Mouse (Mus musculus) activated CD4-positive, CD25-positive, alpha-beta regulatory T cell, adult 4 months (primary cell): ENCODE results near the gene Spata2. TPM values are rescaled to one million over a fixed set of nuclear protein-coding genes. Genes with fewer than 3 reads are reported as not detected.

ENCODE experiments used
- ATAC-seq: one replicate; pipeline ENCODE4 v1.8.0; 2017
- polyA plus RNA-seq, 2 experiments: library from polyadenylated mRNA; unstranded; fragments of 100-300 nt; shearing (Covaris generic); gene quantifications; one replicate each; pipeline ENCODE4 v1.2.1; 2017

Spata2 gene
- polyA plus RNA-seq, 2 experiments from 2014 or later = 7.4 to 11.7 TPM

DNA sequence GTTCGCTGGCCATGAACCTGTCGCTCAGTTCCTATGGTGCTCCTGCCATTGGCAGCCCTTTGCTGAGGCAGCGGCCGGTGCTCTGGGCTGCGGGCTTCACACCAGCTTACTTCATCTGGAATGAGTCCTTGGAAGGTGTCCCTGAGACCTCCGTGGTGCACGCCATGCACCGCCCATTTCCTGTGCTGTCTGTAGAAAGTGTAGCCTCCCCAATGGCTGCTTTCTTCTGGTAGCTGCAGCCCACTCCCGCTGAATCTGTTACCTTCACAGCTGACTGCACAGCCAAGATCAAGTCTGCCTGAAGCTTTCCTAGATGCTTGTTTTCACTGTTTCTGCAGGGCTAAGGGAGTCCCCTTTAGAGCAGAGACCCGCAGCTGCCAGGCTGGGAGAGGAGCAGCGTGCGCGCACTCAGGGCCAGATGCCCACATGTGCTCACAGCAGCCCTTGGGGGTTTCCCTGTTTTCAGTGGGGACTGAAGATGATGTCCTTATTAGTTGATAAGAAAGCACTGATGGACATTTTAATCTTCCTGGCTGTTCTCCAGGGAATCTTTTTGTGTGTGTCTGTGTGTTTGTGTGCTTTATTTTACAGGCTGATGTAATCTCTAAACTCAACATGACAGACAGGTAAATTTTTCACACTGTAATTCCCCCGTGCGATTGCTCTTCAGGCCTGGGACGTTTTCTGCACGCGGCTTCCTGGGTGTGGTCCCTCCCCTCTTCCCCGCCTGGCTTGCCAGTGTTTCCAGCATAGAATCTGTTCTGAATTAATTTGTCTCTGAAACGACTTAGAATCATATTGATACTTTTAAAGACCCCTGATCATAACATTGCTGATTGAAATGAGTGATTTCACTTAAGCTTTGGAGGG, 46.5 kb downstream of the Spata2 start:
- peak; percentile 74 for ATAC-seq

DNA sequence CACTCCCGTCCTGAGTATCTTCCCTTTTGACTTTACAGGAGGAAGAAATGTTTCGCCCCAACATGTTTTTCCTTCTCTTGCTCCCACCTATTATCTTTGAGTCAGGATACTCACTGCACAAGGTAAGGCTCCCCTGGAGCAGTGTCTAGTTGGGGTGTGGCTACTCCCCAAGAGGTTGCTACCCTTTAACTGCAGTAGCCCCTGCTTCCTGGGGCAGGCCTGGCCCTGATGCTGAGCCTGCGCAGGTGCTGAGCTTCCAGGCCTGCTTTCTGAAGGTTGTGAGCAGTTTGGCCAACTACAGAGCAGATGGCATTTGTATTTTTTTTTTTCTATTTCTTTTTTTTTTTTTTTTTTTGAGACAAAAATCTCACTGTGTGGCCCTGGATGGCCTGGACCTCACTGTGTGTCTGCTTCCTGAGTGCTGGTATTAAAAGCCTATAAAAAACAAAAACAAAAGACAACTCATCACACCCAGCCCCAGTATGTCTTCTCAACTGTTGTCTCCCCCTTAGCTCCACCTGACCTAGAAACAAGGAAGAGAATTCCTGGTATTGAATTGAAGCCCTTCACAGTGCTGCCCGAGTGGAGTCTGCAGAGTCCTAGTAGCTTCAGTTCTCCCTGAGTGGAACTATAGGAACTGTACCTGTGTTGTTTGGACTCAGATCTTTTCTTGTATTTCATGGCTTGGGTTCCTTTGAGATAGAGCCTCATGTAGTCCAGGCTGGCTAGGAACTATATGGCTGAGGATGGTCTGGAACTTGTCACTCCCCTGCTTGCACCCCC, 49.1 kb downstream of the Spata2 start:
- ATAC-seq = no peak

DNA sequence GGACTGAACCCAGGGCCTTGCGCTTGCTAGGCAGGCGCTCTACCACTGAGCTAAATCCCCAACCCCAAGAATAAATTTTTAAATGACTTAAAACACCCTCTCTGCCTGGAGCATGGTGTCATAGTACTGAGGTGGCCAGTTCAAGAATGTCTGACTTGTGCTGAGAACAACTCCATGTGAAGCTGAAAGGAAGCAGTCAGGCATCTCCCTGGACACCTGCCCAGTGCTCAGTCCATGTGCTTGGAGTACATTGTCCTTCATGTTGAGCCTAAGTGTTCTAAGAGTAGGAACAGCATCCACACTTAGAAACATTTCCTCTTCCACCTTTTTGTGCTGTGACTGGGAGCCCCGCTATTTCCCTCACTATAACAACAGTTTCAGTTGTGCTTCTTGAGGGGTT, 53.3 kb downstream of the Spata2 start:
- no peak for ATAC-seq

DNA sequence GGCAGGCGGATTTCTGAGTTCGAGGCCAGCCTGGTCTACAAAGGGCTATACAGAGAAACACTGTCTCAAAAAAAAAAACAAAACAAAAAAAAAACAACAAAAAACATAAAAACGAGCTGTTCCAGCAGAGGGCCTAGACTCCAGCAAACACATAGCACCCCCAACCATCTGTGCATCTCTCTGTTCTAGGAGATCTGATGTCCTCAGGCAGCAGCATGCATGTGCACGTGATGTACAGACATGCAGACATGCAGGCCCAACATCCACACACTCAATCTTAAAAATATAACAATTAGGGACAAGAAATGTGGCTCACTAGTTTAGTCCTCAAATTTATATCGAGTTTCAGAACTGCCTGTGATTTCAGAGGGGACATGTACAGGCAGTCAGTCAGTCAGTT, 56.3 kb downstream of the Spata2 start:
- no peak for ATAC-seq

DNA sequence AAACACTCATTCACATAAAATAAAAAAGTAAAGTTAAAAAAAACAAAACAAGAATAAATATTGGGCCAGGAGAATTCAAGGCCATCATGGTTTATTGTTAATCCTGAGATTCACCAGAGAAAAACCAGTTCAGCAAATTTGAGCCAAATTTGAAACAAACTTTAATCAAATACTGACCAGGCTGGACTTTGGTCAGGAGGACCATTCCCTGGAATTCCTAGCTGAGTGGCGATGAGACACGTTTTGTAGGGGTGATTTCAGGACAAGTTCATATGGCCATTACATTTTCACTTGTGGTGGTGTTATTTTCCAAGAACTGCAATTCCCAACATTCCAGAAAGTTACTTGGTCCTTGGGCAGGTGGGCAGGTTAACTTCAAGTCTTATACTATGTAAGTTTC, 57.1 kb downstream of the Spata2 start:
- ATAC-seq = no peak

DNA sequence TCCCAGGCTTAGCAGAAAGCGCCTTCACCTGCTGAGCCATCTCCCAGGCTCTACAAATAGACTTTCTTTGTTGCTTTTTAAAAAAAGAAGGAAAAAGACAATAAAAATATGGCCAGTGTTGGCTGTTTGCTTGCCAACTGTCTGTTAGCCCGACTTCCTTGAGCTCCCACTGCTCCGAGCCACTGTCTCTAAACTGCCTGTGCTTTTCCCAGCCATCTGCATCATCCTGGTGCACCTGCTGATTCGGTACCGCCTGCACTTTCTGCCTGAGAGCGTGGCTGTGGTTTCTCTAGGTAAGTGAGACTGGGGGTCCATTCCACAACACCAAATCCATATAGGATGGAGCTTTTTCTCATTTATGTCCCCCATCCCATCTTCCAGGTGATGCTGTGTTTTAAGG, 58.1 kb downstream of the Spata2 start:
- no peak for ATAC-seq

DNA sequence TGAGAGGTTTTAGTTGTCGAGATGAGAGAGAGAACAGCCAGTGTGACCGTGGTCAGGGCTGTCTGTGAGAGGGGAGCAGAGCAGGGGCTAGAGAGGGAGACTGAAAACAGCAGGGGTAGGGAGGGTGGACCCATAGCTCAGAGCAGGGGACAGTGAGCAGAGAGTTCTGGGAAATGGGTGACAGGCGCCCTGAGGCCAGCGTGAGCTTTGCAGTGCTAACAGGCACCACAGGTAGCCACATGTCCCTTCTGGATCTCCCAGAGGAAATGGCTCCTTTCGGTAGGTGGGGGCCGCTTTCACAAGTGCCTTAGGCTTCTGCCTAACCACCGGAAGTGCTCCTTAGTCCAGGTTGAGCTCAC, 61.3 kb downstream of the Spata2 start:
- no peak for ATAC-seq

Other genes with a start within 250 kb of the Spata2 start
- 10 to 100 TPM in 1 of 2 experiments, 1 to 10 TPM in 1; 7.9 to 11.6 TPM for gene B4galt5, start 143.7 kb downstream of the Spata2 start, polyA plus RNA-seq
- 10 to 100 TPM; 35.4 to 43.2 TPM for gene Slc9a8, start 71.2 kb downstream of the Spata2 start, polyA plus RNA-seq
- 100 to 1,000 TPM; 168 to 181 TPM for gene Rnf114, start 242 bp downstream of the Spata2 start, polyA plus RNA-seq
- not detected for gene Snai1, start 45.3 kb upstream of the Spata2 start, polyA plus RNA-seq
- gene Ube2v1, start 139.2 kb upstream of the Spata2 start, polyA plus RNA-seq = 100 to 1,000 TPM; 308 to 398 TPM
- not detected for gene Gm20431, start 168.6 kb upstream of the Spata2 start, polyA plus RNA-seq
- gene Cebpb, start 196.0 kb upstream of the Spata2 start, polyA plus RNA-seq = 1 to 10 TPM in 1 of 2 experiments, under 1 TPM in 1; 0.32 to 2.6 TPM
- gene Tmem189, start 196.9 kb upstream of the Spata2 start, polyA plus RNA-seq = 10 to 100 TPM; 12.6 to 13.5 TPM